Mouse (Mus musculus): ENCODE results near the gene Nol4l.
A peak's percentile ranks its signal among the peaks of the same experiment; 100 is the strongest.

Nol4l gene

DNA sequence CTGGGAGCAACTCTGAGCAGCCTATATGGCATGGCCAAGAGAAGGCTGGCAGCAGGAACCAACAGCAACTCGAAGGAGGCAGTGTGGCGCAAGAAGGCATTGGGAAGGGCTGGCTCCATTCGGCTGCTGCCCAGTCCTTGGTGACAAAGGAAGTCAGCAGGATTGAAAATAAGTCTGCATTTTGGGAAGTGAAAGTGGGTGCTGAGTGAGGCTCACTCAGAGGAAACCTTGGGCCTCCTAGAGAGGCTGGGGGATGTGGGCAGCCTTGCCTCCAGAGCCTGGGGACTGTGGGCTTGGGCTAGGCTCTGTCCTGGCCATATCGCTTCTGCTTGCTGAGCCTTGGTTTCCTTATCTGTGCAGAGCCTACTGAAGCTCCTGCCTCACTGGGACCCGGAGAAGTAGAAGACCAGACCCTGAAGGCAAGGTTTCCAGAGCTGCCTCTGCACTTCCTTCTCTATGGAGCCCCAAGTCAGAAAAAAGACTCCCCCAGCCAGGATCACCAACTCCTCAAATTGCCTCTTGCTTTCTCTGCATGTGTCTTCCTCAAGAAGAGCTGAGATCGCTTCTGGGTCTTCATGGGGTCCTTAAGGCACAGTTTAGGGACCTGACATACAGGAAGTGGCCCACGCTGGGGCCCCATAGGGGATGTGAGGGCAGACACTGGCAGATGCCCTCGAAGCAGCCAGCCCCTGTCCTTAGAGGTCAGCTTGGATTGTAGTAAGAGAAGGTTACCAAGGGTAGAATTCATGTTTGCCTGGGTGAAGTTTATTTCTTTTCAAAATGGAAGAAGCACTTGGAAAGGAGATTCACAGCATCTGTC lies 14.3 kb upstream of the Nol4l start:
- DNase-seq (ENCODE audit: low spot score in 2 of 2), result peak in 1 of 2 experiments; percentile 12

DNA sequence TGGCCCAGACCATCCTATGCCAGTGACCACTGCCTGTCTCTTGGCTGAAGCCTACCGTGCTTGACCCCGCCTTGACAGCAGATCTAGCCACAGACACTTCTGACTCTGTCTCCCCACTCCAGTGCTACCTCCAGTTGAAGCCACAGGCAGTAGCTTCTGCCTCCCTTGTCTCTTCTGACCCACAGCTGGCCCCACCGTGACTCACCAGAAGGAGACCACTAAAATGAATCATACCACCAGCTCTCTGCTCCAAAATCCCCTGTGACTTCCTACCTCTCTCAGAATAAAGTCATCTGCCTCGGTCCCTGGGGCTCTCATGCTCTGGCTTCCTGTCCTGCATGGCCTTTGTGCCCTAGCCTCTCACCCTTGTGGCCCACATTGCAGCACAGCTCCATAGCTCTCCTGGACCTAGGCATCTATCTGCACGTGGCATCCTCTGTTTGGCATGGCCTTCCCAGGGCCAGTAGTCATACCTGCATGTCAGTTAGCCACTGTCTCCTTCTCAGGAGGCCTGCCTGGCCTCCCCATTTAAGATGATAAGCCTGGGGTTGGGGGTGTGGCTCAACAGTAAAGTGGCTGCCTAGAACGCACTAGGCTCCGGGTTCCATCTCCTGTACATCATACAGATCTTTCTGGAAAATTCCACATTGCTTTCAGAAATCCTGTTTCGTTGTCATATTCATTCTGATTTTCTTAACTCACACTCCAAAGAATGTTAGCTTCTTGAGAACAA lies 13.3 kb upstream of the Nol4l start:
- no peak for DNase-seq (ENCODE audit: low spot score in 2 of 2)

DNA sequence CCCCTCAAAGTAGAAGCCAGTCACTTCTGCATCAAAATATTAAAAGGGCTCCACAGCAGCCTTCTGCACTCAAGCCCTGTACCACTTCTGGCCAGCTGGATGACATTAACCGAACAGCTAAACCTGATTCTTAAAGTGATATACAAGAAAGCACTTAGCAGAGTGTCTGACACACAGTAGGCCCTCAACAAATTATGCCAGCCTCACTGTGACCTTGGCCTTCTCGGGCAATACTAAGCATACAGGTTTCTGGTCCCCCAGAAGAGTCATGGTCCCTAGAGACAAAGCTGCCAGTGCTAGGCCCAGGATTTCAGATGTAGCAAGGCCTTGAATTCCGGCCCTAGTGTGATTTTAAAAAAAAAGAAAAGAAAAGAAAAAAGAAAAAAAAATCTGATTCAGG lies 9.1 kb upstream of the Nol4l start:
- no peak for DNase-seq (ENCODE audit: low spot score in 2 of 2)

DNA sequence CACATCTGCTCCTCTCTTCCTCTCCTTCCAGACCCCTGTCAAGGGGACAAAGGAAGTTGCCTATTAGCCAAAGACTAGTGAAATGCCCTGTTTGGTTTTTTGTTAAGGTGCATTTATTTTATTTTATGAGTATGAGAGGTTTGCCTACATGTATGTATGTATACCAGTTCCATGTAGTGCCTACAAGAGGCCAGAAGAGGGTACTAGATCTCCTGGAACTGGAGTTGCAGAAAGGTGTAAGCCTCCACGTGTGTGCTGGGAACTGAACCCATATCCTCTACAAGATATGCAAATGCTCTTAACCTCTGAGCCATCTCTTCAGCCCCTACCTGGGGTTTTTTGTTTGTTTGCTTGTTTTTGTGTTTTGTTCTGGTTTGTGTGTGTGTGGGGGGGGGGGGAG lies 4.2 kb upstream of the Nol4l start:
- DNase-seq (ENCODE audit: low spot score in 2 of 2), result no peak

DNA sequence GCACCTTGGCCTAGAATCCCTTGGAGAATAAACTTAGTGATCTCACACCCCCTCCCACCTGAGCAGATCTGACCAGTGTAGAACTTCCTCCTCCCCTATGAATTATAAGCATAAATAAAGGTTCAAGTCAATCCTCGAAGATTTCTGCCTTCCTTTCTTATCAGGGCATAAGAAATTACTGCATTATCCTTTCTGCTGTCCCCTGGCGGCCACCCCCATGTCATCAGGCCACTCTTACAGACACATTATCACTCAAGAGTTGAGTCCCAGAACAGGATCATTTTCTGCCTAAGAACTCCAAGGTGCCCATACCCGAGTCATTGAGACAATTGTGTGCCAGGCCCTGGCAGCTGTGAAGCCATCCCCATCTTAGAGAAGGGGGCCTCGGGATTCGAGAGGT lies 1.2 kb upstream of the Nol4l start:
- no peak for DNase-seq (ENCODE audit: low spot score in 2 of 2)

DNA sequence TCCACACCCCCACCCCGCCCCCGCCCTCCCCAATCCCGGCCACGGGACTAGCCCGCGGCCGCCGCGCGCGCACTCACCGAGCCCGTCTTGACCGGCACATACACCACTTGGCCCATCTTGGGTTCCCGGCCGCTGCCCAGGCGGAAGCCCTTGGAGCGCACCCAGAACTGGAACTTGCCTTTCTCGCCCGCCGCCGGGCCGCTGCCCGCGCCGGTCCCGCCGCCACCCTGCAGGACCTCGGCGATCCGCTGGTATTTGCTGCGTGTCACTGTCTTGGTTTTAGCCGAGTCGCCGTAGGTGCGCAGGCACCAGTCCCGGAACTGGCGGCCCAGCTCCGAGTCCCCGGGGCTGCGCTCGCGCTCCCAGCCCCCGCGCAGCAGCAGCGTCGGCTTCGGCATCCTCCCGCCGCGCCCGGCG lies 398 bp downstream of the Nol4l start:
- peak in 1 of 2 experiments; percentile 48 for DNase-seq (ENCODE audit: low spot score in 2 of 2)

DNA sequence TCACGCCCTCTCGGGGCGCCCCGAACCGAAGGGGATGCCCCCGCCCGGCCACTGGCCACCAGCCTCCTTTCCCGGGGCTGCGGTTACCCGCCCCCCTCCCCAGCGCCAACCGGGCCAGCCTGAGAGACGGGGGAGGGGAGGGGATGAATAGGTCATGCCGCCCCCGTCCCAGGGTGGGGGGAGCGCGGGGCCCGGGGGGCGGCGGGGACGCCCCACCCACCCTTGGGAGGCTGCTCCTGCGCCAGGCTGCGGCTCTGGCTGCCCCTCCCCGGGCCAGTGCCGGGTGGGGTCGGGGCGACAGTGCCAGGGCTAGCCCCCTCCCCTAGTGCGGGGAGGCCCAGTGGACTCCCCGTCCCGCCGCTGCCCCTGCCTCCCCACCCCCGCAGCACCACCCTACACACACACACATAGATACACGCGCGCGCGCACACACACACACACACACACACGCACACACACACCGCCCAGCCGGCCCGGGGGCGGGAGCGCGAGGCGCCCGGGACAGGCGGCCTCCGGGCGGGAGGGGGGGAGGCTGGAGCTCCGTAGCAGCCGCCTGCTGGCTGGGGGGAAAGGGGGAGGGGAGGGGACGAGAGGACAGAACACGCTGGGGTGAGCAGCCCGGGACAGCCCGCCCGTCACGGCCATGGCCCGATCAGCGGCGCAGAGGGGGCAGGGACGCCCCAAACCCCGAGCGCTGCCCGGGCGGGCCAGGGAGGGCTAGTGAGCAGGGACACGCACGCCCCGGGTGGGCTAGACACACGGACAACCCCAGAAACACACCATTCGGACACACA lies 1.0 kb downstream of the Nol4l start:
- peak in 1 of 2 experiments; percentile 47 for DNase-seq (ENCODE audit: low spot score in 2 of 2)

DNA sequence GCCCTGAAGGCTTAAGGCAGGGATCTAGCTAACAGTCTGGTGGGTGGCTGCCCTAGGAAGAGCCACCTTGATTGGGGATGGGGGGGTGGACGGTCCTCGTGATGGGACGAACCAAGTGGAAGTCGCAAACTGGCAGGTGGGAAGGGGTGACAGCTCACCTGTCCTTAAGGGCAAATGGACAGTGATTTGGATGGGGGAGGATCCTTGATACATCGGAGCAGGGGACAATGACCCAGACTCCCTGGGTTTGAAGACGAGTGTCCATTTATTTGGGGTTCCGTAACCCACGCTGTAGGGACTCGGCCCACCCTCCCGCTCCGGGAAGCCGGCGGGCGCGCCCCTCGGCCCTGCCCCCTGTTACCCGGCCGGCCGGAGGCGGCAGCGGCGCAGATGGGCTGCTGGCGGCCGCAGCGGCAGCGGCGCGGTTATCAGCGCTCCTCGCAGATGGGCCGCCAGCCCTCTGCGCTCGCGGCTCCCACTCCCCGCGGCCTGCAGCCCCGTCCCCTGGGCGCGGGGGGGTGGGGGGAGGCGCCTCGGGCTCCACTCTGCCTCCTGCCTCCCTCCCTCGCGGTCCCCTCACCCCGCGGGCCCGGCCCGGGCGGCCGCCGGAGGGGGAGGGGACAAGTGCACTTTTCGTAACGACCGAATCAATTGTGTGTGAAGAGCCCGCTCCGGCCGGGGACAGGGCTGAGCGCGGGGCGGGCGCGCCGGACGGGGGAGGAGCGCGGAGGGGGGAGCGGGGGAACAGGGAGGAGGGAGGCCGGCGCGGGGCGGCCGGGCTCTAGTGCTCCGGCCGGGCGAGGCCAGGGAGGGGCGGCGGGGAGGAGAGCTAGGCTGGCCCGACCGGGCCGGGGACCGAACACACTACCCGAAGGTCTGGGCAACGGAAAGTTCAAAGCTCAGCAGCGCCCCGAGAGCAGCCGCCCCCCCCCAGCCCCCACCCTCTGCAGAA lies 1.9 kb downstream of the Nol4l start:
- DNase-seq (ENCODE audit: low spot score in 2 of 2), result no peak

DNA sequence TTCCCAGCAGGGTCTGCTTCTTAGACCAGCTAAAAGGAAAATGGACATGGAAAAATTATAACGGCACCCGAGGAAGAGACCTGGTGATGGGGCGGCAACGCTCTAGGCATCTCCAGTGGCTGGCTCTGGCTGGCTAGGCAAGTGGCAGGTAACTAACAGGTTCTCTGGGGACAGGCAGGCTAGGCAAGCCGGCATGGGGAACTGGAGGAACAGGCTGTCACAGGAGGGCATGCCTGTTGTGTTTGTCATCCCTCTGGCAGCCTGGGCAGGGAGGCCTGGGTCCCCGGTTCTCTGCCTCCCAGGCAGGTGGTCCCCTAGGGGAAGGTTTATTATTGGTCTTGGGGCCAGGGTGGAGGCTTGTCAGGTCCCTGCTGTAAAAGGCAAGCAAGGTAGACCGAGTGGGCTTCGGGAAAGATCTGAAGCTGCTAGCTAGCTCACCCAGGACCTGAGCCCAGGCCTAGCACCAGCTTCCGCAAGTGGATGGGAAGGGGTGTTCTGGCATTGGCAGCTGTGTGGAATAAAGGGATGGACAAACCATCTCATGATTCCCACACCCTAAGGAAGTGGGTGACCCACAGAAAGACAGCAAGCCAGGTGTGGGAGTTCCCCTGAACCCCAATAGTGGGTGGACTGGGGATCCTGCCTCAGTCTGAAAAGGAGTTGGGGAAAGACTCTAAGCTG lies 2.8 kb downstream of the Nol4l start:
- DNase-seq (ENCODE audit: low spot score in 2 of 2), result no peak

DNA sequence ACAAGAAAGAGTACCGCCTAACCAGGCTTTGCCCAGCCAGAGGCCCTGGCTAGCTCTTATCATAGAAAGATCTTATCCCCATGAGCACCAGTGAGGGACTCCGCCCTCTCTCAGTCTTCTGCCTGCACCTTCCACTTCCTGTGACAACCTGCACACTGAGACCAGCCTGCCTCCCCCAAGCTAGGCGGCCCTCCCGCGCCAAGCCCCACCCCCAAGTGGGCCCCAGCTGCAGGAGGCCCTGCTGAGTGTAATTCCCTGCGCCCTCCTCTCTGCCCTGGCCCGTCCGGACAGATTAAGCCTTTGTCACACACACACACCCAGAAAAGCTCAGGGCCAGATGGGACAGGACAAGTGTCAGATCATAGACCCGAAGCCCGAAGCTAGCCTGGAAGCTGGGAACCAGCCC lies 3.9 kb downstream of the Nol4l start:
- no peak for DNase-seq (ENCODE audit: low spot score in 2 of 2)

DNA sequence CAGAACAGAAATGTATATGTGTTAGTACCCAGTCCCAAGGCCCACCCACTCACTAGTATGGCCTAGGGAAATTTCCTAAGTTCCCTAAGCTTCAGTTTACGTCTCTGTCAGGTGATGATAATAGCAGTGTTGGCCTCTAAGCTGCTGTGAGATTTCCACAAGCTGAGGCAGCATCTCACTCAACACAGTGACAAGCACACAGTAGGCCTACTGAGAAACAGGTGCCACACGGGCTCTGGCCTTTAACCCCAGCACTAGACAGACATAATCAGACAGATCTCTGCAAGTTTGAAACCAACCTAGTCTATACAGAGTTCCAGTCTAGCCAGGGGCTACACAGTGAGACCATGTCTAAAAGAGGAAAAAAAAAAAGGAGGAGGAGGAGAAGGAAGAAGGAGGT lies 5.0 kb downstream of the Nol4l start:
- DNase-seq (ENCODE audit: low spot score in 2 of 2), result no peak

DNA sequence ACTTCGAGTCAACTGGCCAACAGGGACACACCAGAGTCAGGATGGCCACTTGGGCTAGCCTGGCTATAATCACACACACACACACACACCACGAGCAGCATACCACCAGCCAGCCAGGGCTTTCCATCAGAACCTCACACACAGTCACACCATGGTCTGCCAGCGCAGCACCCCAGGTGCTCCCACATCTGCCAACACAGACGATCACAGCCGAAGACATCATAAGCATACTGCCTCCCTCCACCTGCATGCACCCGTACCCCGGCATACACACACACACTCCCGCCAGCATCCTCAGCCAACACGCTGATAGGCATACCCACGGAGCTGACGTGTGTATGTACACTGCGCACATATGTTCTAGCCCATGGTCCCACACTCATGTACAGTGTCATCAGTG lies 6.1 kb downstream of the Nol4l start:
- DNase-seq (ENCODE audit: low spot score in 2 of 2), result no peak

DNA sequence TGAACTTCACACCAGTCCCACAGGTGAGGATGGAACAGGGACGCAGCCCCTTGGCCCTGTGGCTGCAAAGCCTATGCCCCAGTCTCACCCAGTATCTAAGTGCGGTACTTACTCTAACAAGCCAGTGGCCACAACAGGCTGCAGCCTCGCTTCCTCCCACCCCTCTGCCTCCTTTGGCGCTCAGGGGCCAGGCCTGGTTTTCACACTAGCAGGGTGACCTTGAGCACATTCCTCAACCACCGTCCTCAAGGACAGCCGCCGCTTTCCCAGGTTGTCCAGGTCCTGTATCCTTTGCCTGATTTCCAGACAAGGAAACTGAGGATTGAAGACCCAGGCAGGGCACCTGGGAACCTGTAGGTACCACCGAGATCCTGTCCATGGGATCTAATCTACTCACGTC lies 6.6 kb downstream of the Nol4l start:
- DNase-seq (ENCODE audit: low spot score in 2 of 2), result no peak

DNA sequence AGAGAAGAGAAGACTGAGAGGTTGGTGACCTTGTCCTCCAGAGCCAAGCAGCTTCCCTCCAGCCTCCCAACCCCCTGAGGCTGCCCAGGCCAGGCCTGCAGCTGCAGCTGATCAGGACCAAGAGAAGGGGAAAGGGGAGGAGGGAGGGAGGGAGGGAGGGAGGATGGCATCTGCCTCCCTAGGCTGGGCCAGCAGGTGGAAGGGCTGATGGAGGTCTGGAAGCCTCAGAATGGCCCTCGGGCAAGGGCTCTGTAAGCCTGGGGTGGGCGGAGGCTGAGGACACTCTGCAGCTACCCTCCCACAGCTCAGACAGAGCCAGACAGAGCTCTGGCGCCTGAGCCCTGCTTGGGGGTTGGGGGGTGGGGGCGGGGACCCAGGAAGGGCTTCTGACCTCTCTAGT lies 7.5 kb downstream of the Nol4l start:
- no peak for DNase-seq (ENCODE audit: low spot score in 2 of 2)

DNA sequence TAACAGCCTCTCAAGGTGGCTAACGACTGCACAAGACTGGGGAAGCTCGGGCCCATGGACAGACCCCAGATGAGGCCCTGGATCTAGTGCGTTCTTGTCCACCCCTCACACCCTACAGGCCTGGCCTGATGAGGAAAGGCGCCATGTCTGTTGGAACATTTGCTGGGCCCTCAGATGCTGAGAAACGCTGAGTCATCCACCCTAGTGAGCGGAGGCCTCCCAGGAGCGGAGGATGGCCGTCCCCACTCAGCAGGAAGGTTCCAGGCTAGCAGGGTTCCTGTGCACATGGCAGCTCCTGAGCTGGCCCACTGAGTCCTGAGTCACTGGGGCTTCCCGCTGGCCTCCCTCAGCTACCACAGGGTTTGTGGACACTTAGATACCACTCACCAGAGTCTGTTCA lies 9.7 kb downstream of the Nol4l start:
- no peak for DNase-seq (ENCODE audit: low spot score in 2 of 2)

DNA sequence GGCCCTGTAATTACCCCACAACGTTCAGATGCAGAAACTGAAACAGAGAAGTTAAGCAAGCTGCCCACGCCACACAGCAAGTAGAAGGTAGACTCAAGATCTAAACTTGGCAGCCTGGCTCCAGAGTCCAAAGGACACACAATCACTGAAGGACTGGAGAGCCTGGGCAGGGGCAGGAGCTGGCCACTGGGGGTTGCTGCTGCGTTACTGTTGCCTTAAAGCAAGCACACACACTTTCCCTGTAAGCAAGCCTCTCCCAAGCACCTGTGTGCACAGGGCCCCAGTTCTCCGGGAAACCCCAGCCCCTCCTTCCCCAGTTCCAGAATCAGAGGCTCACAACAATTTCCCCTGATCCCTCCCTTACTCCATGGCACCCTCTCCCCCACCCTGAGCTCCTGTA lies 12.8 kb downstream of the Nol4l start:
- no peak for DNase-seq (ENCODE audit: low spot score in 2 of 2)

DNA sequence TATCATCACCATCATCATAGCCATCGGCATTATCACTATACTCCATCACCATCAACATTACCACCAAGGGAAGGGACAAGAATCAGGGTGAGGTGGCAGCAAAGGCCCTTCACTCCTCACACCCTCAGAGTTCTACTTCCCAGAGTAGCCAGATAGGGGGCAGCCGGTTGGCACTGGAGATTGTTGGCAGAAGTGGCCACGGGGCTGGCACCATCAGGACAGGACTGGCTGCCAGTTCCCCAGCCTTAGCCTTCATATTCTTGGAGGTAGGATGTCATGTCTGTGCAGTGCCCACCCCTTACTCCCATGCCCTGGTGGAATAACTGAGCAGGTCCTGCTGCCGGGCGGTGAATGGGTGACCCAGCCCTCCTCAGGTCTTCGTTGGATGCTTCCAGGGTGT lies 14.2 kb downstream of the Nol4l start:
- DNase-seq (ENCODE audit: low spot score in 2 of 2), result no peak

DNA sequence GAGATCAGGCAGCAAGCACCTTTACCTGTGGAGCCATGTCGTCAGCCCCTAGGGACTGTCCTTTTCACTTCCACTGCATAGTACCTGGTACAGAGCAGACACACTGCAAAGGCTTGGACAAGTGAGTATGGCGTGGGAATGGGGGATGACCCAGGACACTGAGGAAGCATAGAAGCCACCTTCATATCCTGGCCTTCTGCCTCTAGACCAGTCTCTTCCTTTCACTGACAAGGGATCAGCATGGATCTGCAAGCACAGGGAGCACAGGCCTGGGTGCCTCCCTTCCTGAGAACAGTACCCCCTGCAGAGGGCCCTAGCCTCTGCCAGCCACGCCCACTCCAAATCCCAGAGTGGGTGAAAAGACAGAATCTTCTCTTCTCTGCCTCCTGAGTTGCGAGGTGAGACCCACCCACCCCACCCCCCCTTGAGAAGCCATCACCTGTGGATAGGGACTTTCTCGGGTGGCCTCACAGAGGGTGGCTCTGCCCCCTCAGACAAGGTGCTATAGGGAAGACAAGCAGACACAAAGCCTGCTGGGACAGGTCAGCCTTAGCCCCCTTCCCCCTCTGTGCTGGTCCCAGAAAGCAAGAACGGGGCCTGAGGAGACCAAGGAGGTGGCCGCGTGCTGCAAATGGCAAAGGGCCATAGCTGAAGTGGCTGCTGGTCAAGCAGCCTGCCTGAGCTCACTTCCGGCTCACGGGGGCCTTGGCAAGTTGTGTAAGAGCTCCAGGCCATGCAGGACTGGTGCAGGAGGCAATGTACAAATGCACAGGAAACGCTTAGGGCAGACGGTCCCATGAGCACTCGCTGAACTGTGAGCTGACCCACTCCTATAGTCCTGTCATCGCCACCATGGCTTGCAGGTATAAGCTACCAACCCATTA lies 15.0 kb downstream of the Nol4l start:
- DNase-seq (ENCODE audit: low spot score in 2 of 2), result no peak

DNA sequence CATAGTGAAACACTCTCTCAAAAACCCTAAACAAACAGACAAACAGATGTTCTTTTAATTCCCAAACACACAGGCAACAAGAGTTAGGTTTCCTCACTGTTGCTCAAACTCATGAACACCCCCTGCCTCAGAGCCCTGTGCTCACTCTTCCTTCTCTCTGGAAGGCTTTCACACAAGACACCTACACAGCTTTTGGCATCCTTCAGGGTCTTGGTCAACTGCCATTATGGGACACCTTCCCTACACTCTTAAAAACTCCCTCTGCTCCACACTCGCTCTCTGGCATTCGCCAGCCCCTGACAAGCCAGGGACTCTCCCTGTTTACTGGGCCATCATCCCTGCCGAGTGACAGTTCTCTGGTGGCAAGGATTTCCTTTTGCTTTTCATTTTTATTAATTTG lies 15.8 kb downstream of the Nol4l start:
- DNase-seq (ENCODE audit: low spot score in 2 of 2), result no peak
